Mouse (Mus musculus): Measurements from ENCODE around the gene 4930513O06Rik. TPM values are rescaled to one million over a fixed set of nuclear protein-coding genes. Genes with fewer than 3 reads are reported as not detected.

The 4930513O06Rik gene
- total RNA-seq (2022), result not detected

GRCm38 (mm10) chrX:139085943-139086342 lies at the start of gene 4930513O06Rik:
Gene 4930513O06Rik (plus strand): TSS chrX:139086243.
- DNase-seq (ENCODE audit: low spot score in 2 of 2), result no peak

DNA sequence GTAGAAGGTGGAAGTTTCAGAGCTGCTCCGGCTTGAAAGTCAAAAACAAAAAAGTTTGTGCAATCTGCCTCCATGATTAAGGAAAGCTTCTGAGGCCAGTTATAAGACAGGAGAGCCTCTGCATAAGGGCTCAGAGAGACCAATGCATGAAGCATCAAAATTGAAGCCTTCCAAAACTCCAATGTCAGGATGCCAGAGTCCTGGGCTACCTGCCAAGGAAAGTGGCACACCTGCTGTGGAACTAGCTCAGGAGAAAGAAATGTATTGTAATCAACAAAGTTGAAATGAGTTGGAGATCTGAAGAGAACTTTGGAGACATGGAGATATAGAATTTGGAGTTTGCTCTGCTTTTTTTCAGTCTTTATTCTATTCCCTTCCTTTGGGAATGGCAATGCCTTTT lies 48.4 kb upstream of the 4930513O06Rik start:
- no peak for DNase-seq (ENCODE audit: low spot score in 2 of 2)

DNA sequence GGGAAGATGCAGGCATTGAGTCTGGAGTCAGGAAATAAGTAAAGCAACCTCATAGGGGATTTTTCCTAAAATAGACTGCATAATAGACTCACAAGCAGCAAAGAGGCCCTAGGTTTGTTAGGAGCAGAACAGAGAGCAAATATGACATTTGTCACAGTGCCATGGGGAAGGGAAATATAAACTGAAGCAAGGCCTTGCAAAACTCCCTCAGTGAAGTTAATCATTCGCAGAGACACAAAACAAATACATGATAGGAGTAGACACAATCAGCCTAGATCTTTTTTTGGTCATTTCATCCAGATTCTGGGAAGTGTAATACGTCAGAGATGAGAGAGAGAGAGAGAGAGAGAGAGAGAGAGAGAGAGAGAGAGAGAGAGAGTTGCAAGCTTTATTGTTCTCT lies 46.7 kb upstream of the 4930513O06Rik start:
- no peak for DNase-seq (ENCODE audit: low spot score in 2 of 2)

DNA sequence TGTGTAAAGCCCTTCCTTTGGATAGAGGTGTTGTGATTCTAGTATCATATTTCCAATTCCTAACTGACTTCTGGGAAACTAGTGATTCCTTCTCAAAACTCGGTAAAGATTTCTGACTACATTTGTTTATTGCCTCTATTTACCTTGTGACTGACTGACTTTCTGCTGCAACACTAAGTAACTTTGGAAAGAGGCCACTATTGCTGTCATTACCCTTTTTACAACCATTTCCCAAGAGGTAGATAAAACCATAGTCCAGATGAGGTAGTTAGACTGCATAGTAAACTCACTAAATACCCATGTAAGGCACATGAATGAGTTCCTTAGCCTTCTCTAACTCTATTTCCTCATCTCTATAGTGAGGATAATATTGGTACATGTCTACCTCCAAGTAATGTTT lies 44.9 kb upstream of the 4930513O06Rik start:
- DNase-seq (ENCODE audit: low spot score in 2 of 2), result no peak

GRCm38 (mm10) chrX:139051976-139052375 lies 34.1 kb upstream of the 4930513O06Rik start:
- no peak for DNase-seq (ENCODE audit: low spot score in 2 of 2)

- no peak for DNase-seq (ENCODE audit: low spot score in 2 of 2)
These were observed 32.9 kb upstream of the 4930513O06Rik start for GRCm38 (mm10) chrX:139053149-139053548.

DNA sequence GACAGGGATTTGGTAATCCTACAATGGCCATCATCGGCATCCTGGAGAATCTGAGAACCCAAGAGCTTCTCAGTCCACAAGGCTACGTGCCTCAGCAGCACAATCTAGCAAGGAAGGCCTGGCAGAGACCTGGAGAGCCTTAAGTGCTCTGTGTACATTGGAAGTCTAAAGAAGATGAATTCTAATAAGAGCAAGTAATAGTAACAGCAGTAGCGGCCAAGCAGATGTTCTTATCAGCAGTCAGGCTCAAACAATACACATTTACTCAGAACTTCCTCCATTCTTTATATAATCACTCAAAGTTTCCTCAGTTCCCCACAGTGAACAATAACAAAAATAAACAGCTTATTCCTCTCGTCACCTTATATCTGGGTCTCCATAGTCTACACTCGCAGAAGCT lies 22.0 kb upstream of the 4930513O06Rik start:
- no peak for DNase-seq (ENCODE audit: low spot score in 2 of 2)

DNA sequence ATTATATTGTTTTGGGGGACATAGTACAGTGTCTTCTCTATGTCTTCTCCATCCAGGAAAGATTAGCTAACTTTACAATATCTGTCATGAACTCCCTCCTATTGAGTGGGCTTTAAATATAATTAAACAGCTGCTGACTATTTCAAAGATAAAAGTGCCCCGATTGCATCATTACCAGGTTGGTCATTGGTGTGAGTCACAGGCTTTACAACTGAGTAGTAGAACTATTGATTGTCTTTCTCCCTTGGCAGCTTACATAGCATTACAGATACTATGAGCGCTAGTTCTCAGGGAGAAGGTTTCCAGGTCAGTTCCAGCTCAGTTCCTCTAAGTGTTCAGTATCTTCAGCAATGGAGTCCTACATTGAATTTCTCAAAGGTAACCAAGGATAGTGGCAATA lies 7.5 kb upstream of the 4930513O06Rik start:
- DNase-seq (ENCODE audit: low spot score in 2 of 2), result no peak

- DNase-seq (ENCODE audit: low spot score in 2 of 2), result no peak
These were observed 966 bp upstream of the 4930513O06Rik start, which contains the start of gene Serpina7 for GRCm38 (mm10) chrX:139085077-139085476. Gene Serpina7 (minus strand): TSS chrX:139085236.

GRCm38 (mm10) chrX:139097197-139097596 lies 11.2 kb downstream of the 4930513O06Rik start:
- no peak for DNase-seq (ENCODE audit: low spot score in 2 of 2)

DNA sequence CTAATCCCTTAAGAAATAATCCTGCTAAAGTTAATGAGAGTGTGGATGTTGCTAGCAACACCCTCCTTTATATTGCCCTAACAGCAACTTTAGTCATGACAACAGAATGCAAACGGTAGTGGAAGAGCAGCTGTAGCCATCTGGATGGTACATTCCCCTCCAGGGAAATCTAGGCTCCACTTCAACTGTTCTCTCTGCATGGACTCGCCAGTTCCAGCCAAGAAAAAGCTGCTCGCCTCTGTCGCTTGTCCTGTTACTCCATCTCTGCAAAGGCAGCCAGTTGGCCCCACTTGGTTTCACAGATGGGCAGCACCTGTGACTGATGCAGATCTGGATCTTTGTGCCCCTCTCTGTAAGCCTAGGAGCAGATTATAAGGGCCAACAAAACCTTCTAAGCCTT lies 48.0 kb downstream of the 4930513O06Rik start:
- no peak for DNase-seq (ENCODE audit: low spot score in 2 of 2)

Other genes starting within 250 kb of the 4930513O06Rik start
- gene Nrk, start 171.8 kb upstream of the 4930513O06Rik start, total RNA-seq (2022), result under 1 TPM; 0.05 to 0.17 (median 0.13) TPM
- not detected for gene Serpina7, start 1.0 kb upstream of the 4930513O06Rik start, total RNA-seq (2022)
- not detected for gene 4933428M09Rik, start 93.0 kb downstream of the 4930513O06Rik start, total RNA-seq (2022)
- gene Mum1l1, start 123.8 kb downstream of the 4930513O06Rik start, total RNA-seq (2022), result 1 to 10 TPM; 3.4 to 5.2 (median 4.6) TPM
- not detected for gene Trap1a, start 247.4 kb downstream of the 4930513O06Rik start, total RNA-seq (2022)